Mouse (Mus musculus) forebrain, embryonic 15.5 days (tissue): ENCODE measurements at regions not wholly inside any gene's neighbourhood (a gene's known extent, or its start where the extent isn't known, plus 50 kb on each side); places are given as distances from the start of the nearest gene placed in this dataset.

Experiments used
- ATAC-seq: fragments of 200-750 bp; cut with Nextera tagmentation; replicated peaks from 2 replicates; pipeline ENCODE4 v1.8.0; 2017; ENCODE audit warnings: mild to moderate bottlenecking, moderate TSS enrichment, moderate library complexity
- H3K27ac ChIP-seq: fragments of 300-500 bp; sonication (generic); replicated peaks from 2 replicates; pipeline ENCODE4 v1.5.1; 2015; ENCODE audit warnings: mild to moderate bottlenecking, inconsistent platforms
- H3K27me3 ChIP-seq: fragments of 300-500 bp; sonication (generic); 2 replicates; pipeline ENCODE4 v1.6.1; 2015; ENCODE audit warnings: inconsistent platforms
- H3K36me3 ChIP-seq: fragments of 300-500 bp; sonication (generic); 2 replicates; pipeline ENCODE4 v1.6.1; 2015; ENCODE audit warnings: mild to moderate bottlenecking, inconsistent platforms
- H3K4me1 ChIP-seq: fragments of 300-500 bp; sonication (generic); 2 replicates; pipeline ENCODE4 v1.6.1; 2015; ENCODE audit warnings: inconsistent platforms
- H3K4me2 ChIP-seq: fragments of 300-500 bp; sonication (generic); replicated peaks from 2 replicates; pipeline ENCODE4 v1.6.1; 2015; ENCODE audit warnings: mild to moderate bottlenecking, inconsistent platforms
- H3K4me3 ChIP-seq: fragments of 300-500 bp; sonication (generic); 2 replicates; pipeline ENCODE4 v1.5.1; 2015; ENCODE audit warnings: mild to moderate bottlenecking, inconsistent platforms
- H3K9ac ChIP-seq: fragments of 300-500 bp; sonication (generic); replicated peaks from 2 replicates; pipeline ENCODE4 v1.6.1; 2015; ENCODE audit warnings: mild to moderate bottlenecking, inconsistent platforms
- H3K9me3 ChIP-seq: fragments of 300-500 bp; sonication (generic); 2 replicates; pipeline ENCODE4 v1.6.1; 2016; ENCODE audit warnings: inconsistent platforms
- WGBS: fragments of 180-500 bp; shearing (Covaris S2); methylation state at CpG from one replicate; pipeline ENCODE4 v1.1.7; 2015; ENCODE audit warnings: mixed read lengths; 5-methylcytosine and 5-hydroxymethylcytosine counted together

- ATAC-seq = no peak
- Histone ChIP-seq H3K4me3 (no peak overlapping the region), H3K9ac (no peak overlapping the region), H3K4me2 (no peak overlapping the region), H3K9me3 (no peaks in the 10 kb centered on the region), H3K4me1 (no peaks in the 10 kb centered on the region), H3K36me3 (no peaks in the 10 kb centered on the region), H3K27me3 (no peaks in the 10 kb centered on the region), H3K27ac (no peak overlapping the region)
- 100% methylated on average over 1 of the region's 1 CpGs for WGBS
Observed at GRCm38 (mm10) chr12:32273474-32273873, 65.0 kb upstream of the Pik3cg start.

GRCm38 (mm10) chr12:32279861-32280260 lies 71.4 kb upstream of the Pik3cg start:
- no peaks in the 10 kb centered on the region for H3K36me3 ChIP-seq
- H3K4me3 ChIP-seq = no peak overlapping the region
- no peaks in the 10 kb centered on the region for H3K27me3 ChIP-seq
- H3K4me2 ChIP-seq = no peak overlapping the region
- no peak overlapping the region for H3K27ac ChIP-seq
- H3K9ac ChIP-seq = no peak overlapping the region
- WGBS = 68% methylated on average over 4 of the region's 4 CpGs
- H3K4me1 ChIP-seq = no peaks in the 10 kb centered on the region
- H3K9me3 ChIP-seq = no peaks in the 10 kb centered on the region
- no peak for ATAC-seq

- Histone ChIP-seq H3K27me3 (no peaks in the 10 kb centered on the region), H3K36me3 (no peaks in the 10 kb centered on the region), H3K9ac (no peak overlapping the region), H3K4me2 (no peak overlapping the region), H3K9me3 (no peaks in the 10 kb centered on the region), H3K4me3 (no peak overlapping the region), H3K4me1 (no peaks in the 10 kb centered on the region), H3K27ac (no peak overlapping the region)
- no peak for ATAC-seq
- WGBS = 66% methylated on average over 2 of the region's 2 CpGs
Observed at GRCm38 (mm10) chr12:32280309-32280708, 71.8 kb upstream of the Pik3cg start.

GRCm38 (mm10) chr12:32282371-32283163 lies 74.1 kb upstream of the Pik3cg start:
- H3K27me3 ChIP-seq = no peaks in the 10 kb centered on the region
- ATAC-seq = no peak
- H3K4me3 ChIP-seq = no peak overlapping the region
- H3K27ac ChIP-seq = no peak overlapping the region
- no peak overlapping the region for H3K4me2 ChIP-seq
- no peaks in the 10 kb centered on the region for H3K36me3 ChIP-seq
- 74% methylated on average over 5 of the region's 5 CpGs for WGBS
- H3K4me1 ChIP-seq = no peaks in the 10 kb centered on the region
- H3K9ac ChIP-seq = no peak overlapping the region
- H3K9me3 ChIP-seq = no peaks in the 10 kb centered on the region

- no peaks in the 10 kb centered on the region for H3K9me3 ChIP-seq
- no peak overlapping the region for H3K4me3 ChIP-seq
- H3K36me3 ChIP-seq = no peaks in the 10 kb centered on the region
- 84% methylated on average over 2 of the region's 2 CpGs for WGBS
- no peak overlapping the region for H3K4me2 ChIP-seq
- no peak overlapping the region for H3K9ac ChIP-seq
- no peak overlapping the region for H3K27ac ChIP-seq
- no peaks in the 10 kb centered on the region for H3K4me1 ChIP-seq
- no peak for ATAC-seq
- H3K27me3 ChIP-seq = no peaks in the 10 kb centered on the region
Observed at GRCm38 (mm10) chr12:32285039-32285438, 76.6 kb upstream of the Pik3cg start.

- H3K9me3 ChIP-seq = no peaks in the 10 kb centered on the region
- 30% methylated on average over 5 of the region's 5 CpGs for WGBS
- no peaks in the 10 kb centered on the region for H3K4me1 ChIP-seq
- H3K4me3 ChIP-seq = no peak overlapping the region
- H3K4me2 ChIP-seq = no peak overlapping the region
- no peak overlapping the region for H3K27ac ChIP-seq
- no peaks in the 10 kb centered on the region for H3K27me3 ChIP-seq
- peak; percentile 26; the same call in 1 of the 2 replicates for ATAC-seq
- H3K9ac ChIP-seq = no peak overlapping the region
- H3K36me3 ChIP-seq = no peaks in the 10 kb centered on the region
Observed at GRCm38 (mm10) chr12:32286652-32287051, 78.2 kb upstream of the Pik3cg start.

- no peaks in the 10 kb centered on the region for H3K9me3 ChIP-seq
- no peaks in the 10 kb centered on the region for H3K4me1 ChIP-seq
- no peak overlapping the region for H3K9ac ChIP-seq
- no peak overlapping the region for H3K4me2 ChIP-seq
- WGBS = 83% methylated on average over 5 of the region's 5 CpGs
- H3K36me3 ChIP-seq = no peaks in the 10 kb centered on the region
- no peak overlapping the region for H3K4me3 ChIP-seq
- H3K27me3 ChIP-seq = no peaks in the 10 kb centered on the region
- ATAC-seq = no peak
- H3K27ac ChIP-seq = no peak overlapping the region
Observed at GRCm38 (mm10) chr12:32291145-32291544, 82.7 kb upstream of the Pik3cg start.

GRCm38 (mm10) chr12:32291962-32292748 lies 83.7 kb upstream of the Pik3cg start:
- no peaks in the 10 kb centered on the region for H3K4me1 ChIP-seq
- peak; percentile 92 for ATAC-seq
- H3K9me3 ChIP-seq = no peaks in the 10 kb centered on the region
- H3K36me3 ChIP-seq = no peaks in the 10 kb centered on the region
- peak overlapping the region; percentile 37 for H3K4me3 ChIP-seq
- WGBS = 24% methylated on average over 18 of the region's 18 CpGs
- H3K9ac ChIP-seq = peak overlapping the region; percentile 35; the same call in 1 of the 2 replicates
- H3K4me2 ChIP-seq = peak overlapping the region; percentile 47
- no peak overlapping the region for H3K27ac ChIP-seq
- H3K27me3 ChIP-seq = no peaks in the 10 kb centered on the region

- Histone ChIP-seq H3K36me3 (no peaks in the 10 kb centered on the region), H3K4me1 (no peaks in the 10 kb centered on the region), H3K9me3 (no peaks in the 10 kb centered on the region), H3K4me3 (no peak overlapping the region), H3K27me3 (no peaks in the 10 kb centered on the region), H3K4me2 (no peak overlapping the region), H3K9ac (no peak overlapping the region), H3K27ac (no peak overlapping the region)
- WGBS = 83% methylated on average over 5 of the region's 5 CpGs
- no peak for ATAC-seq
Observed at GRCm38 (mm10) chr12:32292749-32293128, 84.3 kb upstream of the Pik3cg start.

- H3K27me3 ChIP-seq = no peaks in the 10 kb centered on the region
- no peaks in the 10 kb centered on the region for H3K36me3 ChIP-seq
- no peak for ATAC-seq
- no peaks in the 10 kb centered on the region for H3K9me3 ChIP-seq
- no peak overlapping the region for H3K4me3 ChIP-seq
- no peak overlapping the region for H3K9ac ChIP-seq
- no peaks in the 10 kb centered on the region for H3K4me1 ChIP-seq
- 94% methylated on average over 7 of the region's 7 CpGs for WGBS
- H3K4me2 ChIP-seq = no peak overlapping the region
- H3K27ac ChIP-seq = no peak overlapping the region
Observed at GRCm38 (mm10) chr12:32297431-32297830, 81.1 kb upstream of the Ccdc71l start.

GRCm38 (mm10) chr12:32299714-32300113 lies 78.8 kb upstream of the Ccdc71l start:
- Histone ChIP-seq H3K4me3 (no peak overlapping the region), H3K4me1 (no peaks in the 10 kb centered on the region), H3K27me3 (no peaks in the 10 kb centered on the region), H3K36me3 (no peaks in the 10 kb centered on the region), H3K27ac (no peak overlapping the region), H3K9me3 (no peaks in the 10 kb centered on the region), H3K4me2 (no peak overlapping the region), H3K9ac (no peak overlapping the region)
- WGBS = 80% methylated on average over 2 of the region's 2 CpGs
- no peak for ATAC-seq

- Histone ChIP-seq H3K4me2 (no peak overlapping the region), H3K27ac (no peak overlapping the region), H3K27me3 (no peaks in the 10 kb centered on the region), H3K9me3 (no peaks in the 10 kb centered on the region), H3K9ac (no peak overlapping the region), H3K36me3 (no peaks in the 10 kb centered on the region), H3K4me3 (no peak overlapping the region), H3K4me1 (no peaks in the 10 kb centered on the region)
- ATAC-seq = no peak
- WGBS = 88% methylated on average over 5 of the region's 5 CpGs
Observed at GRCm38 (mm10) chr12:32305736-32306135, 72.8 kb upstream of the Ccdc71l start.
